Mouse (Mus musculus) myocyte (in vitro differentiated cells): ENCODE measurements around the gene Scn3b.
A peak's percentile ranks its signal among the peaks of the same experiment; 100 is the strongest.

ENCODE experiments used
- CEBPB ChIP-seq: IDR thresholded peaks from 2 replicates; pipeline ENCODE4 v1.6.1; 2011; ENCODE audit warnings: mild to moderate bottlenecking, moderate library complexity; ENCODE audit not compliant: poor library complexity, insufficient read depth, severe bottlenecking
- E2F4 ChIP-seq: IDR thresholded peaks from one replicate; pipeline ENCODE4 v1.6.1; 2011; ENCODE audit warnings: mild to moderate bottlenecking, control low read depth, moderate library complexity; ENCODE audit not compliant: insufficient read depth
- MAX ChIP-seq: IDR thresholded peaks from one replicate; pipeline ENCODE4 v1.6.1; 2011; ENCODE audit warnings: low read depth, mild to moderate bottlenecking, control low read depth
- MYOG ChIP-seq, 3 experiments: IDR thresholded peaks; one replicate each; pipeline ENCODE4 v1.6.1; 2011; ENCODE audit warnings: control low read depth in 2 of 3, low read depth in 2 of 3, mild to moderate bottlenecking in 2 of 3; ENCODE audit not compliant: insufficient read length in 2 of 3, control insufficient read depth in 1 of 3, insufficient read depth in 1 of 3
- POLR2A ChIP-seq: IDR thresholded peaks from one replicate; pipeline ENCODE4 v1.6.1; 2011; ENCODE audit warnings: low read depth, mild to moderate bottlenecking, control low read depth, moderate library complexity; ENCODE audit not compliant: insufficient read length
- POLR2AphosphoS2 ChIP-seq: IDR thresholded peaks from one replicate; pipeline ENCODE4 v1.6.1; 2011; ENCODE audit warnings: low read depth, control low read depth; ENCODE audit not compliant: insufficient read length
- TCF12 ChIP-seq: IDR thresholded peaks from one replicate; pipeline ENCODE4 v1.6.1; 2011; ENCODE audit warnings: mild to moderate bottlenecking, control low read depth; ENCODE audit not compliant: poor library complexity, insufficient read depth, severe bottlenecking
- USF1 ChIP-seq: IDR thresholded peaks from one replicate; pipeline ENCODE4 v1.6.1; 2011; ENCODE audit warnings: low read depth, mild to moderate bottlenecking, control low read depth, moderate library complexity

- TF ChIP-seq POLR2A (no peak), MAX (no peak), CEBPB (peak; percentile 99), MYOG (IDR thresholded peaks at IDR 0.05; ENCODE audit: control insufficient read depth in 1 of 3, insufficient read depth in 1 of 3, insufficient read length in 2 of 3, low read depth in 2 of 3) (no peak), POLR2AphosphoS2 (no peak), E2F4 (no peak), USF1 (no peak), TCF12 (no peak)
Measured at GRCm38 (mm10) chr9:40321668-40322003, 52.6 kb downstream of the Scn3b start.
